Mouse (Mus musculus) inflammation-experienced regulatory T-cells (primary cell): ENCODE data around the gene Stpg4. TPM values are rescaled to one million over a fixed set of nuclear protein-coding genes. Genes with fewer than 3 reads are reported as not detected.

Experiments used
- polyA plus RNA-seq, 2 experiments: library from polyadenylated mRNA; unstranded; fragments of 100-300 nt; shearing (Covaris generic); gene quantifications; one replicate each; pipeline ENCODE4 v1.2.1; 2017

Stpg4 gene
- polyA plus RNA-seq: not detected

GRCm38 (mm10) chr17:87427511-87427910, at the start of gene Stpg4:
Gene Stpg4 (minus strand): TSS chr17:87427741.

GRCm38 (mm10) chr17:87446767-87447611, 19.4 kb upstream of the Stpg4 start, which contains the start of gene Calm2:
Gene Calm2 (minus strand): TSS chr17:87446935.

Other genes with a start within 250 kb of the Stpg4 start
- 10 to 100 TPM; 40.1 to 45.2 TPM for gene Mcfd2, start 161.8 kb downstream of the Stpg4 start, polyA plus RNA-seq
- gene Ttc7, start 144.9 kb downstream of the Stpg4 start, polyA plus RNA-seq: 10 to 100 TPM; 64.2 to 86.9 TPM
- 100 to 1,000 TPM; 507 to 576 TPM for gene Calm2, start 19.2 kb upstream of the Stpg4 start, polyA plus RNA-seq
- gene Epcam, start 208.2 kb upstream of the Stpg4 start, polyA plus RNA-seq: 10 to 100 TPM in 1 of 2 experiments, 1 to 10 TPM in 1; 6.6 to 45.1 TPM
- gene Msh2, start 244.6 kb upstream of the Stpg4 start, polyA plus RNA-seq: 10 to 100 TPM; 55.2 to 84.0 TPM